Mouse (Mus musculus): ENCODE data around the gene Cerk.

Gene Cerk

DNA sequence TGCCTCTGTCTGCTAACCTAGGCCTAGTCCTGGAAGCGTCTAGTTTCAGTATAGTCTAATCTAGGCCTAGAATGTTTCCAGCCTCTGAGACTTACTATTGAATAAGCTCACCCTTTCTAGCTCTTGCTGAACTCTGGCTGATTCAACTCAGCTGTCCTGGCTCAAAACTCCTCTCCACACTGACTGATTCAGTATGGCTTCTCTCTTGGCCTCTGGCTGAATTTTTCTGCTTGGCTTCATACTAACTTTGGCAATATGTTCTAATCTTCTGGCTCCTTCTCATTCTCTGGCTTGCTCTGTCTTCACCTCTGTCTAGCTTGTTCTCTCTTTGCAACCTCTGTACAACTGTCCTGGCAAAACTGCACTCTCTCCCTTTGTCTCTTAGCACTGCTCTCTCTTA, 92.7 kb downstream of the Cerk start:
- no peak for DNase-seq (ENCODE audit: extremely low read depth, insufficient read length, low spot score)

DNA sequence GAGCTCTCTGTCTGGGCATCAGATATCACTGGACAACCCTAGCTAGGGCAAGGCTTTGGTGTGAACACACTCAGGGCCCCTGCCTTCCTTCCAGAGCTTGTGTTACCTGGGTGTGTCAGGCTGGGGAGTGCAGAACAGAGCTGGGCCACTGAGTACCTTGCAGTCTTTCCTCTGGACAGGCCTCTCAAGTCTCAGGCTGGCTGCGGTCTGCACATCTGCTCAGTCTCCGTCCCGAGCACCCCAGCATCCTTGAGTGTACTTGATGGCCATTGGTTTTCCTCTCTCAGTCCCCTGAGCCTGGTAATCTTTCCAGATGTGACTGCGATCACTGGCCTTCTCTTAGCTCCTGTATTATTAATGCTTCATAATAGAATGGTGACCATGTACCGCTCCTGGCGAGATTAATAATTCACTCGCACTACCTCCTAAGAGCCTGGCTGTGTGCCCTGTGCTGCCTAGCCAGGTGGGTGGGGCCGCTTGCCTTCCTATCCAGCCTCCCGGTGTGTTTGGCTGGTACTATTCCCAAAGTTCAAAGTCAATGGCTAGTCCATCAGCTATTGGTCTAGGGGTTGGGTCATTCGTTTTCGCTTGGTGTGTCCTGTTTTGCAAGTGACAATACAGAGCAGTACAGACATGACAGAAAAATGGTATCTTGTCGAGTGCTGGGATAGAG, 93.8 kb downstream of the Cerk start:
- no peak for DNase-seq (ENCODE audit: extremely low read depth, insufficient read length, low spot score)

DNA sequence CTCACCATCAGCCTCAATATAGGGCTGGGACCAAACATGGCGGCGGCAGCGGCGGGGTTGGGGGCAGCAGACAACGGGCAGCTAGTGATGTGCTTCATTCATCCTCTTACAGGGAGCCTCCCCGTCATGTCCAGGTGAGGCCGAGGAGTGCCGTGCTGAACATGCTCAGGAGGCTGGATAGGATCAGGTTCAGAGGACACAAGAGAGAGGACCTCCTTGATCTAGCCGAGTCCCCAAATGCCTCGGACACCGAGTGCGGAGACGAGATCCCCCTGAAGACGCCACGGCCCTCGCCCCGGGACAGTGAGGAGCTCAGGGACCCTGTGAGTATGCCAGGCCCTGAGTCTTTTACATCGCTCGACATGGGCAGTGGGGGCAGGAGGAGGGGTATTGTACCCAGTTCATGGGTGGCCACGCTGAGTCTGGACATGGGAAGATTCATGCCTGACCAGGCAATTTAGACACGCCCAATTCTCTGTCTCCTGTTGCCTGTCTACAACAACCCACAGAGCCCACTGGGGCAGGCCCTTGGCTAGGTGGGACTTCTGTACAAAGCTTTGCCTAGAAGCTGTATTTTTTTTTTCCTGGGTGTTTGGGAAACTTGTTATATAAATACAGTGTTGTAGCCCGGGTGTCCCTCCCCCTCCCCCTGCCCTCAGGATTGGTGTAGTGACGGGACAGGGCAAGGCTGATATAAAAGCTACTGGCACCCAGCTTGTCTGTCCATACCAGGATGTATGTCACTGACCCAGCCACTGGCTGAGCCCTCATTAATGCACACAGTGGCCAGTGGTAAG, 94.5 kb downstream of the Cerk start:
- no peak for DNase-seq (ENCODE audit: extremely low read depth, insufficient read length, low spot score)

DNA sequence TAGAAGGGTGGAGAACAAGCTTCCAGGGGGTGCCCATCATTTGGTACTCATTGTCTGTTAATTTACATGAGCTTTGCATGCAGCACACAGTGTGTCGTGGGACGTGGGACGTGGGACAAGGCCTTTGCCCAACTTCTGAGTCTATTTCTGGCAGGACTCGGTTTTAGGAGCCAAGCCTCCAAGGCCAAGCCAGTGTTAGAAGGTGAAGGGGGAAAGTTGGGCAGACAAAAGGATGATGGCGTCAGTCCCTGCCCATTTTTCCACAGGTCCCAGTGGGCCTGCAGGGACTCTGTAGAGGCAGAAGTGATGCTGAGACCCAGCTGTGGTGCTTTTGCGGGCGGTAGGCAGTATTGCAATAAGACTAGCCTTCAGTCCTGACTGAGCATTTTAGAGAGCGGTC, 95.4 kb downstream of the Cerk start:
- no peak for DNase-seq (ENCODE audit: extremely low read depth, insufficient read length, low spot score)

DNA sequence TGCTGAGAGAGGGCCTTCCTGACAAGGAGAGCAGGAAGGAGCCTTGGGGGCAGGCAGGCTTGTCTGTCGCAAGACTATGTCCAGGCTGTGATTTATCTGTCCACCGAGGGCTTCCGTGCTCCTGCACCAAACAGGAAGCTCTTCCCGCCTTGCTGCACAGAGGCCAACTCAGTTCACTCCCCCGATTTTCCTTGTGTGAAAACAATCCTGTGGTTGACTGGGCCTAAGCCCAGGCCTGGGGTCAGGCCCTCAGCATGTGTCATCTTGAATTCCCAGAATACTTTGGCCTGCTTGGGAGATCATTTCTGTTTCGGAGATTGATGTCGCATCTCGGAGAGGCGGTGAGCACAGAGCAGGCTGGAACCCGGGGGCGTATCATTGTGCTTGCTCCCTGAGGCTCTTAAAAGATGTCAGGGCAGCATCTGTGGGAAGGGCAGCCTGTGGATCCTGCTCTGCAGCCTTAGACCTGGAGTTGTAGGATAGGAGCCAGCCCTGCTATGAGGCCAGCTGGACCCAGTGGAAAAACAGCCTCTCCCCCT, 95.9 kb downstream of the Cerk start:
- DNase-seq (ENCODE audit: extremely low read depth, insufficient read length, low spot score): peak; percentile 87

All from 3134 (cell line).